Mouse (Mus musculus) lung, embryonic 16.5 days (tissue): ENCODE results near the gene Zbtb24. TPM values are rescaled to one million over a fixed set of nuclear protein-coding genes. Genes with fewer than 3 reads are reported as not detected.

Source experiments
- ATAC-seq: fragments of 200-750 bp; cut with Nextera tagmentation; 2 replicates; pipeline ENCODE4 v1.8.0; 2017; ENCODE audit warnings: low read depth, mild to moderate bottlenecking, moderate library complexity
- H3K27ac ChIP-seq: fragments of 300-500 bp; sonication (generic); 2 replicates; pipeline ENCODE4 v1.5.1; 2014; ENCODE audit warnings: mild to moderate bottlenecking, control low read depth, low read length
- H3K27me3 ChIP-seq: fragments of 300-500 bp; sonication (generic); 2 replicates; pipeline ENCODE4 v1.6.1; 2014; ENCODE audit warnings: low read depth, low read length, mixed read lengths; ENCODE audit not compliant: control insufficient read depth, insufficient read depth
- H3K36me3 ChIP-seq: fragments of 300-500 bp; sonication (generic); 2 replicates; pipeline ENCODE4 v1.6.1; 2014; ENCODE audit warnings: low read length; ENCODE audit not compliant: control insufficient read depth, insufficient read depth
- H3K4me1 ChIP-seq: fragments of 300-500 bp; sonication (generic); replicated peaks from 2 replicates; pipeline ENCODE4 v1.6.1; 2014; ENCODE audit warnings: low read length, mixed read lengths; ENCODE audit not compliant: control insufficient read depth, insufficient read depth
- H3K4me2 ChIP-seq: fragments of 300-500 bp; sonication (generic); 2 replicates; pipeline ENCODE4 v1.6.1; 2014; ENCODE audit warnings: low read depth, low read length, control low read depth
- H3K4me3 ChIP-seq: fragments of 300-500 bp; sonication (generic); 2 replicates; pipeline ENCODE4 v1.5.1; 2014; ENCODE audit warnings: mild to moderate bottlenecking, low read length, control low read depth
- H3K9ac ChIP-seq: fragments of 300-500 bp; sonication (generic); 2 replicates; pipeline ENCODE4 v1.6.1; 2014; ENCODE audit warnings: low read length, control low read depth
- H3K9me3 ChIP-seq: fragments of 300-500 bp; sonication (generic); 2 replicates; pipeline ENCODE4 v1.6.1; 2016; ENCODE audit warnings: low read length; ENCODE audit not compliant: control insufficient read depth
- WGBS: fragments of 180-500 bp; shearing (Covaris S2); extraction: QIAGEN DNeasy Blood & Tissue Kit; methylation state at CpG from one replicate; pipeline ENCODE4 v1.1.7; 2014; 5-methylcytosine and 5-hydroxymethylcytosine counted together
- polyA plus RNA-seq: library from polyadenylated mRNA; unstranded; fragments of >200 nt; fragmentation: Nextera tagmentation; extraction: Ambion mirVana; gene quantifications from 2 replicates; pipeline ENCODE4 v1.2.1, GENCODE M21; 2015

Zbtb24 gene
- polyA plus RNA-seq, 1 experiment from 2014 or later, result 18.3 TPM

- H3K36me3 ChIP-seq, result peaks cover 12% of the 10 kb centered on the region
- WGBS, result 77% methylated on average over 4 of the region's 4 CpGs
- no peak overlapping the region for H3K4me2 ChIP-seq
- H3K4me1 ChIP-seq, result no peaks in the 10 kb centered on the region
- no peaks in the 10 kb centered on the region for H3K9me3 ChIP-seq
- H3K27me3 ChIP-seq, result no peaks in the 10 kb centered on the region
- no peak overlapping the region for H3K27ac ChIP-seq
- H3K4me3 ChIP-seq, result no peak overlapping the region
- ATAC-seq, result no peak
- no peak overlapping the region for H3K9ac ChIP-seq
Observed at GRCm38 (mm10) chr10:41459990-41460389, 9.8 kb downstream of the Zbtb24 start.

- WGBS, result 12% methylated on average over 2 of the region's 2 CpGs
- Histone ChIP-seq H3K4me3 (no peak overlapping the region), H3K9me3 (no peaks in the 10 kb centered on the region), H3K4me2 (no peak overlapping the region), H3K27ac (no peak overlapping the region), H3K27me3 (no peaks in the 10 kb centered on the region), H3K9ac (no peak overlapping the region), H3K4me1 (no peaks in the 10 kb centered on the region), H3K36me3 (peaks cover 10% of the 10 kb centered on the region)
- ATAC-seq, result no peak
Observed at GRCm38 (mm10) chr10:41460501-41460900, 10.3 kb downstream of the Zbtb24 start.

GRCm38 (mm10) chr10:41461057-41461722 lies 11.0 kb downstream of the Zbtb24 start:
- WGBS, result 84% methylated on average over 3 of the region's 3 CpGs
- no peaks in the 10 kb centered on the region for H3K27me3 ChIP-seq
- H3K9ac ChIP-seq, result no peak overlapping the region
- no peak for ATAC-seq
- no peak overlapping the region for H3K27ac ChIP-seq
- H3K4me3 ChIP-seq, result no peak overlapping the region
- no peaks in the 10 kb centered on the region for H3K4me1 ChIP-seq
- no peaks in the 10 kb centered on the region for H3K9me3 ChIP-seq
- H3K36me3 ChIP-seq, result peaks cover 13% of the 10 kb centered on the region
- H3K4me2 ChIP-seq, result no peak overlapping the region

GRCm38 (mm10) chr10:41464401-41464955 lies 14.3 kb downstream of the Zbtb24 start:
- no peaks in the 10 kb centered on the region for H3K27me3 ChIP-seq
- WGBS, result 59% methylated on average over 15 of the region's 15 CpGs
- H3K4me3 ChIP-seq, result no peak overlapping the region
- H3K9ac ChIP-seq, result no peak overlapping the region
- no peak overlapping the region for H3K4me2 ChIP-seq
- H3K27ac ChIP-seq, result no peak overlapping the region
- H3K4me1 ChIP-seq, result no peaks in the 10 kb centered on the region
- no peak for ATAC-seq
- no peaks in the 10 kb centered on the region for H3K9me3 ChIP-seq
- H3K36me3 ChIP-seq, result peaks cover 13% of the 10 kb centered on the region

GRCm38 (mm10) chr10:41467325-41467724 lies 17.1 kb downstream of the Zbtb24 start:
- ATAC-seq, result no peak
- no peak overlapping the region for H3K4me2 ChIP-seq
- no peak overlapping the region for H3K27ac ChIP-seq
- H3K36me3 ChIP-seq, result peaks cover 13% of the 10 kb centered on the region
- H3K4me3 ChIP-seq, result no peak overlapping the region
- no peaks in the 10 kb centered on the region for H3K27me3 ChIP-seq
- WGBS, result 49% methylated on average over 6 of the region's 6 CpGs
- H3K9ac ChIP-seq, result no peak overlapping the region
- no peaks in the 10 kb centered on the region for H3K4me1 ChIP-seq
- H3K9me3 ChIP-seq, result no peaks in the 10 kb centered on the region

- H3K36me3 ChIP-seq, result peaks cover 9% of the 10 kb centered on the region; the same call in 1 of the 2 replicates
- no peak overlapping the region for H3K4me3 ChIP-seq
- H3K27me3 ChIP-seq, result no peaks in the 10 kb centered on the region
- H3K4me2 ChIP-seq, result no peak overlapping the region
- peaks cover 17% of the 10 kb centered on the region for H3K4me1 ChIP-seq
- no peak overlapping the region for H3K27ac ChIP-seq
- no peak for ATAC-seq
- whole genome bisulfite sequencing, result 74% methylated on average over 3 of the region's 3 CpGs
- H3K9ac ChIP-seq, result no peak overlapping the region
- H3K9me3 ChIP-seq, result no peaks in the 10 kb centered on the region
Observed at GRCm38 (mm10) chr10:41470693-41471092, 20.5 kb downstream of the Zbtb24 start.

- Histone ChIP-seq H3K27ac (0 out of 2 replicates have a peak overlapping the region, but pooled peaks have one; percentile 16), H3K4me2 (no peak overlapping the region), H3K4me1 (peaks cover 24% of the 10 kb centered on the region), H3K27me3 (no peaks in the 10 kb centered on the region), H3K9ac (no peak overlapping the region), H3K9me3 (no peaks in the 10 kb centered on the region), H3K4me3 (no peak overlapping the region), H3K36me3 (no peaks in the 10 kb centered on the region)
- no peak for ATAC-seq
Observed at GRCm38 (mm10) chr10:41472534-41472933, 22.4 kb downstream of the Zbtb24 start.

- Histone ChIP-seq H3K4me3 (no peak overlapping the region), H3K36me3 (no peaks in the 10 kb centered on the region), H3K9me3 (no peaks in the 10 kb centered on the region), H3K27ac (peak overlapping the region; percentile 16; the same call in 1 of the 2 replicates), H3K4me1 (peaks cover 27% of the 10 kb centered on the region), H3K4me2 (no peak overlapping the region), H3K27me3 (no peaks in the 10 kb centered on the region), H3K9ac (no peak overlapping the region)
- WGBS, result 65% methylated on average over 5 of the region's 5 CpGs
- ATAC-seq, result no peak
Observed at GRCm38 (mm10) chr10:41472962-41473481, 22.8 kb downstream of the Zbtb24 start.

GRCm38 (mm10) chr10:41473782-41474468 lies 23.7 kb downstream of the Zbtb24 start:
- Histone ChIP-seq H3K4me1 (peaks cover 33% of the 10 kb centered on the region), H3K36me3 (peaks cover 6% of the 10 kb centered on the region; the same call in 1 of the 2 replicates), H3K4me2 (no peak overlapping the region), H3K27me3 (no peaks in the 10 kb centered on the region), H3K4me3 (no peak overlapping the region), H3K27ac (peak overlapping the region; percentile 57; the same call in 1 of the 2 replicates), H3K9me3 (no peaks in the 10 kb centered on the region), H3K9ac (no peak overlapping the region)
- 52% methylated on average over 6 of the region's 6 CpGs for WGBS
- no peak for ATAC-seq
